Mouse (Mus musculus) heart, embryonic 11.5 days (tissue): Measurements from ENCODE around the gene Elovl7. TPM values are rescaled to one million over a fixed set of nuclear protein-coding genes. Genes with fewer than 3 reads are reported as not detected.

ENCODE experiments used
- ATAC-seq: fragments of 200-750 bp; cut with Nextera tagmentation; replicated peaks from 2 replicates; pipeline ENCODE4 v1.8.0; 2017; ENCODE audit warnings: moderate library complexity; ENCODE audit not compliant: insufficient number of reproducible peaks, low FRiP score, low TSS enrichment
- H3K27ac ChIP-seq: fragments of 300-500 bp; sonication (generic); 2 replicates; pipeline ENCODE4 v1.5.1; 2014; ENCODE audit warnings: mild to moderate bottlenecking, low read depth, low read length
- H3K27me3 ChIP-seq: fragments of 300-500 bp; sonication (generic); 2 replicates; pipeline ENCODE4 v1.6.1; 2014; ENCODE audit warnings: mild to moderate bottlenecking, low read length, mixed read lengths; ENCODE audit not compliant: control insufficient read depth, insufficient read depth
- H3K36me3 ChIP-seq: fragments of 300-500 bp; sonication (generic); 2 replicates; pipeline ENCODE4 v1.6.1; 2014; ENCODE audit warnings: mild to moderate bottlenecking, low read length, moderate library complexity, mixed read lengths; ENCODE audit not compliant: control insufficient read depth, insufficient read depth
- H3K4me1 ChIP-seq: fragments of 300-500 bp; sonication (generic); 2 replicates; pipeline ENCODE4 v1.6.1; 2014; ENCODE audit warnings: low read length; ENCODE audit not compliant: control insufficient read depth, insufficient read depth
- H3K4me2 ChIP-seq: fragments of 300-500 bp; sonication (generic); 2 replicates; pipeline ENCODE4 v1.6.1; 2014; ENCODE audit warnings: mild to moderate bottlenecking, moderate library complexity
- H3K4me3 ChIP-seq: fragments of 300-500 bp; sonication (generic); 2 replicates; pipeline ENCODE4 v1.5.1; 2014; ENCODE audit warnings: low read depth, low read length
- H3K9ac ChIP-seq: fragments of 300-500 bp; sonication (generic); 2 replicates; pipeline ENCODE4 v1.6.1; 2014; ENCODE audit warnings: mild to moderate bottlenecking, low read depth, low read length, moderate library complexity
- H3K9me3 ChIP-seq: fragments of 300-500 bp; sonication (generic); replicated peaks from 2 replicates; pipeline ENCODE4 v1.6.1; 2016; ENCODE audit warnings: low read length; ENCODE audit not compliant: control insufficient read depth
- WGBS: fragments of 180-500 bp; shearing (Covaris S2); extraction: QIAGEN DNeasy Blood & Tissue Kit; methylation state at CpG from one replicate; pipeline ENCODE4 v1.1.7; 2014; ENCODE audit not compliant: insufficient replicate concordance; 5-methylcytosine and 5-hydroxymethylcytosine counted together
- polyA plus RNA-seq: library from polyadenylated mRNA; unstranded; fragments of >200 nt; fragmentation: Nextera tagmentation; extraction: Ambion mirVana; gene quantifications from 2 replicates; pipeline ENCODE4 v1.2.1, GENCODE M21; 2014

The Elovl7 gene
- polyA plus RNA-seq, 1 experiment from 2014 or later, result 0.96 TPM

DNA sequence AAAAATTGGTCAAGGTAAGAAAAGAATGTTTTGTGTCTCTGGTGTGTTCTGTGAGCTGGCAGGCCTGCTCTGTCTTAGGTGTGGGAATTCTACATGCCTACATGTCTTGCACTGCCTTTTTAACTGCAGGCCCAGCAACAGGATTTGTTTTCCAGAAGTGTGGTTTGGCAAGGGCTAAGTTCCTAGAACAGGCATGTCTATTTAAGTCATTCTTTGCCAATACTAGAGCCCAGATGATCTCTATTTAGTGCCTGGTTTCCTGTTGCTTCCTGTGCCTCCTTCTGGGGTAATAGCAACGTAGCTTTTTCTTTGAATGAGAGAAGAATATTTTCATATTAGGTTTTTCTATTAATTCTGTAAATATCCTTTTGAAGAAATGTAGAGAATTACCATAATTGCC is 62.4 kb downstream of the Elovl7 start:
- no peak for ATAC-seq
- Histone ChIP-seq H3K27me3 (peaks cover 5% of the 10 kb centered on the region; the same call in 1 of the 2 replicates), H3K9me3 (no peaks in the 10 kb centered on the region), H3K4me1 (peaks cover 3% of the 10 kb centered on the region; the same call in 1 of the 2 replicates), H3K27ac (no peak overlapping the region), H3K4me3 (no peak overlapping the region), H3K36me3 (no peaks in the 10 kb centered on the region), H3K9ac (no peak overlapping the region), H3K4me2 (no peak overlapping the region)
- 60% methylated on average over 1 of the region's 1 CpGs for WGBS

GRCm38 (mm10) chr13:108277320-108277719 is 63.1 kb downstream of the Elovl7 start:
- peaks cover 5% of the 10 kb centered on the region; the same call in 1 of the 2 replicates for H3K27me3 ChIP-seq
- no peak overlapping the region for H3K9ac ChIP-seq
- no peaks in the 10 kb centered on the region for H3K9me3 ChIP-seq
- no peaks in the 10 kb centered on the region for H3K36me3 ChIP-seq
- 82% methylated on average over 7 of the region's 7 CpGs for WGBS
- no peak overlapping the region for H3K4me2 ChIP-seq
- H3K4me1 ChIP-seq, result 0 out of 2 replicates have a peak, but pooled peaks cover 3% of the 10 kb centered on the region
- no peak overlapping the region for H3K27ac ChIP-seq
- ATAC-seq, result no peak
- H3K4me3 ChIP-seq, result no peak overlapping the region

DNA sequence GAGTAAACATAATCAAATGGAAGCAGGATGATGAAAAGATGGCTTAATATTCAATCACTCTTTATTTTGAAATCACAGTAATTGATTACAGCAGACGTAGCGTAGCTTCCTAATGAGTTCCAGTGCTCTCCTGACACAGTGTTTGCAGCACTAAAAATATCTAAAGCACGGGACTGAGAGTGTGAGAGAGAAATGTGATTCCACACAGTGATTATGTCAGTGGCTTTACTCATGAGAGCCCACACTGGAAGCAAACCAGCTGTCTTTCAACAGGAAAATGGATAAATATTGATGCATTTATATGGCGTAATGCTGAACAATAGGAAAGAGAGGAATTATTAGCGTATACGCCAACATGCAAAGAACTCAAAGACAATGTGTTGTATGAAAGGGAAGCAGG is 64.4 kb downstream of the Elovl7 start:
- ATAC-seq, result no peak
- H3K4me2 ChIP-seq, result no peak overlapping the region
- no peaks in the 10 kb centered on the region for H3K36me3 ChIP-seq
- WGBS, result 55% methylated on average over 6 of the region's 6 CpGs
- H3K9ac ChIP-seq, result no peak overlapping the region
- H3K9me3 ChIP-seq, result no peaks in the 10 kb centered on the region
- H3K27me3 ChIP-seq, result peaks cover 5% of the 10 kb centered on the region; the same call in 1 of the 2 replicates
- no peak overlapping the region for H3K27ac ChIP-seq
- no peak overlapping the region for H3K4me3 ChIP-seq
- H3K4me1 ChIP-seq, result 0 out of 2 replicates have a peak, but pooled peaks cover 3% of the 10 kb centered on the region

DNA sequence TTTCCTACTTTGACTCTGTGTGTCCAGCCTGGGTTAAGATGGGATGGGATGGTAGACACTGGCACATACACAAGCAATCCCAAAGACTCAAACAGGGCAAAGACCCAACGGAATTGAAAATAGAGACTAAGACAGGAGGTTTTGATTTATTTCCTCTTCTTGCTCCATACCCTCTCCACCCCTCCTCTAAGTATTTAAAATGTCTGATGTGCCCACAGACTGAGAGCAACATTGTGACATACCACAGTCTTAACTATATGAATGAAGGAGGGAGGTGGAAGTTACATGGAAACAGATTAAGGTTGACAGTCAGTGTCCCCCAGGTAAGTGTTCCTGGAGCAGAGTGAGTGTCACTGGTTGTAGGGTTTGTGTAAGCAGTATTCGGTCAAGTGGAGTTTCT is 70.1 kb downstream of the Elovl7 start:
- Histone ChIP-seq H3K36me3 (no peaks in the 10 kb centered on the region), H3K9me3 (no peaks in the 10 kb centered on the region), H3K9ac (no peak overlapping the region), H3K4me2 (no peak overlapping the region), H3K27me3 (peaks cover 8% of the 10 kb centered on the region; the same call in 1 of the 2 replicates), H3K4me3 (no peak overlapping the region), H3K4me1 (no peaks in the 10 kb centered on the region), H3K27ac (no peak overlapping the region)
- no peak for ATAC-seq
- WGBS, result 87% methylated on average over 2 of the region's 2 CpGs

DNA sequence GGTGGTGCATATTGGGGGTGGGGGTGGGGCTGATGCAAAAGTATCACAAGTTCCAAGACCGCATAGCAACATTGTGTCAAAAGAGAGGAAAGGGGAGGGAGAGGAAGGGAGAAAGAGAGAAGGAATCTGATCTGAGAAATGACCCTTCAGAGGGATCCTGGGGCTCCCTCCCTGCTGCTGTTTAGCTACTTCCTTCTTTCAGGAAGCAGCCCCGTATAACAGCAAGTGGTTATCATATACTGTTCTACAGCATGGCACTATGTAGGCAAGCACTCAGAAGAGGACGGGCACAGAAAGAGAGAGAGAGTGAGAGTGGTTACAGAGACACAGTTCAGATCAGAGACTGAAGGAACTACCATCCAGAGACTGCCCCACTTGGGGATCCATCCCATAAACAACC is 73.7 kb downstream of the Elovl7 start:
- 46% methylated on average over 3 of the region's 3 CpGs for WGBS

GRCm38 (mm10) chr13:108289436-108289835 is 75.2 kb downstream of the Elovl7 start:
- no peak for ATAC-seq
- Histone ChIP-seq H3K9me3 (no peaks in the 10 kb centered on the region), H3K4me2 (no peak overlapping the region), H3K36me3 (no peaks in the 10 kb centered on the region), H3K9ac (no peak overlapping the region), H3K4me3 (no peak overlapping the region), H3K27me3 (0 out of 2 replicates have a peak, but pooled peaks cover 3% of the 10 kb centered on the region), H3K27ac (no peak overlapping the region), H3K4me1 (no peaks in the 10 kb centered on the region)
- WGBS, result 77% methylated on average over 3 of the region's 3 CpGs

More for the DNA sequence above, 73.7 kb downstream of the Elovl7 start:
- no peak for ATAC-seq
- H3K4me3 ChIP-seq, result no peak overlapping the region
- no peaks in the 10 kb centered on the region for H3K4me1 ChIP-seq
- no peak overlapping the region for H3K4me2 ChIP-seq
- no peak overlapping the region for H3K9ac ChIP-seq
- H3K36me3 ChIP-seq, result no peaks in the 10 kb centered on the region
- H3K27ac ChIP-seq, result no peak overlapping the region
- H3K9me3 ChIP-seq, result no peaks in the 10 kb centered on the region
- 0 out of 2 replicates have a peak, but pooled peaks cover 6% of the 10 kb centered on the region for H3K27me3 ChIP-seq

GRCm38 (mm10) chr13:108290314-108290713 is 76.1 kb downstream of the Elovl7 start:
- WGBS, result 78% methylated on average over 4 of the region's 4 CpGs

DNA sequence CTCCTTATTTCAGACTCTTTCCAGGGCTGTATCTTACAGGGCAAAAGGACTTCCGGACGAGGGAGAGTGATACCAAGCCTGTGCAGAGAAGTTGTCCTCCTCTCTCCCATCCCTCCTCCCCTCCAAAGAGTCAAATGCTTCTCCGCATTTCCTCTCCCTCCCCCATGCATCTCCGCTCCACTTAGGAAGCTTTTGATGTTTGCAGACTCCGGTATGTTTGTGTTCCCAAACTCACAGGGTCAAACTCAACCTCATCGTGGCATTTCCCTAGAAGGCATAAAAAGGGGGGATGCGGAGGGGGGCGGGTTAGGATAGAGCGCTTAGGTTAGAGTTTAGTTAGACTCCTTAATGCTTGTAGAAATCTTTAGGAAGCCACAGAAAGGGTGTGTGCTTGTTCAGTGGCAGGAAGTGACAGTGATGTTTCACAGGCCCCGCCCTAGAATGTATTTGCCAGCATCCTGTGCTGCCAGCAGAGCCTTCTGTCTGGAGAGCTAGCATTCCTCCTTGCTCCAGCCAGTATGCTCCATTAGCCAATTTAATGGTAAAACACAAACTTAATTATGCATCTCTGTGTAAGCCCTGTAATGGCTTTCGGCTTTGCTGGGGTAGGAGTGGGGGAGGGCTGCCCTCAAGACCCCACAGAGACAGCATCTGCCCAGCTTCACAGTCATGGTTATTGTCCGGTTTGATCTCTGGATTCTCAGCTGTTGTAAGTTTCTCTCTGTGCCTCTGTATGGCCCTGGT is 83.3 kb downstream of the Elovl7 start:
- ATAC-seq, result peak; percentile 86
- 0 out of 2 replicates have a peak, but pooled peaks cover 2% of the 10 kb centered on the region for H3K4me1 ChIP-seq
- 3% methylated on average over 12 of the region's 12 CpGs for WGBS
- H3K27ac ChIP-seq, result no peak overlapping the region; the same call in 1 of the 2 replicates
- H3K4me3 ChIP-seq, result peak overlapping the region; percentile 26
- no peak overlapping the region for H3K9ac ChIP-seq
- peaks cover 18% of the 10 kb centered on the region for H3K27me3 ChIP-seq
- H3K9me3 ChIP-seq, result no peaks in the 10 kb centered on the region
- H3K36me3 ChIP-seq, result no peaks in the 10 kb centered on the region
- peak overlapping the region; percentile 62 for H3K4me2 ChIP-seq

More at GRCm38 (mm10) chr13:108290314-108290713, 76.1 kb downstream of the Elovl7 start:
- H3K4me1 ChIP-seq, result no peaks in the 10 kb centered on the region
- H3K9ac ChIP-seq, result no peak overlapping the region
- no peak overlapping the region for H3K27ac ChIP-seq
- H3K9me3 ChIP-seq, result no peaks in the 10 kb centered on the region
- ATAC-seq, result no peak
- H3K4me2 ChIP-seq, result no peak overlapping the region
- H3K36me3 ChIP-seq, result no peaks in the 10 kb centered on the region
- H3K4me3 ChIP-seq, result no peak overlapping the region
- 0 out of 2 replicates have a peak, but pooled peaks cover 3% of the 10 kb centered on the region for H3K27me3 ChIP-seq
